Mouse (Mus musculus): ENCODE measurements at regions not wholly inside any gene's neighbourhood (a gene's known extent, or its start where the extent isn't known, plus 50 kb on each side); places are given as distances from the start of the nearest gene placed in this dataset.

DNA sequence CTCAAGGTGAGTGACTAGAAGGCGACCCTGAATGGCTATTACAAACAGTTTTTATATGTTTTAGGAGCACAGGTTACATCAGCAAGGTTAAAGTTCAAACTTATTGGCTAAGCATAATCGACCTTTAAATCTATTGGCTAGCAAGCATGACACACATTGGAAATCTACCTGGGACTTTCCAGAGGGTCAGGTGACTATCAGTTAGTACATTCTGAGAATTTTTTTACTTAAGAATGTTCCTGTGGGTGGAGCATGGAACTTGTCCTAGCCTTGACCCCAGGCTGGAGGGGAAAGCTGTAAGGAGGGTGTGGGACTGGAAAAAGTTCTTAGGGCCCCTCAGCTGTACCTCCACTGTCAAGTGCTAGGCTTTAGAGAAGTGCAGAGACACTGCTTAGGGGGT lies 297.9 kb downstream of the Fam84b start:
- Histone ChIP-seq H3K4me1 (no peaks in the 10 kb centered on the region), H3K36me3 (replicated peaks; ENCODE audit: low read length) (no peaks in the 10 kb centered on the region), H3K4me3 (replicated peaks) (no peak overlapping the region), H3K27me3 (replicated peaks) (no peaks in the 10 kb centered on the region), H3K9me3 (peaks cover 14% of the 10 kb centered on the region)
- TF ChIP-seq GATA1 (IDR thresholded peaks at IDR 0.05; ENCODE audit: borderline replicate concordance, low read length) = no peak
- no peak for TF ChIP-seq FLI1 (IDR thresholded peaks at IDR 0.05; ENCODE audit: low read length)

DNA sequence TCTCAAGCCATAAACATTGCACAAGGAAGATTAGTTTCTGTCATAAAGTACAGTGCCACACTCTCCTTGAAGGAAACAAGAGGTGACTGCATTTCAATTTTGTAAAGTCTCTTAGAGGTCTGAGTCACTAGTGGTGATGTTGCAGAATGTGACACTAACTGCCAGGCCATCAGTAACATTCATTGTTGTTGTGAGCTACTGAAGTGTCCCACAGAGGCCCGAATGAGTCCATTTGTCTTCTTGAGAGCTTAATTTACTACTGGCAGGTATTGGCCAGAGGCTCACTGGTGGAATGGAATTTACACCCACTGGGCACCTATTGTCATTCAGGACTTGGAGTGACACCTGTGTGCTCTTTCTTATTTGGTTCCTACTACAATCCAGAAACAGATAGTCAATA lies 299.0 kb downstream of the Fam84b start:
- Histone ChIP-seq H3K27me3 (replicated peaks) (no peaks in the 10 kb centered on the region), H3K4me3 (replicated peaks) (no peak overlapping the region), H3K4me1 (no peaks in the 10 kb centered on the region), H3K9me3 (peaks cover 14% of the 10 kb centered on the region), H3K36me3 (replicated peaks; ENCODE audit: low read length) (no peaks in the 10 kb centered on the region)
- TF ChIP-seq FLI1 (IDR thresholded peaks at IDR 0.05; ENCODE audit: low read length) (no peak), GATA1 (IDR thresholded peaks at IDR 0.05; ENCODE audit: borderline replicate concordance, low read length) (no peak)

DNA sequence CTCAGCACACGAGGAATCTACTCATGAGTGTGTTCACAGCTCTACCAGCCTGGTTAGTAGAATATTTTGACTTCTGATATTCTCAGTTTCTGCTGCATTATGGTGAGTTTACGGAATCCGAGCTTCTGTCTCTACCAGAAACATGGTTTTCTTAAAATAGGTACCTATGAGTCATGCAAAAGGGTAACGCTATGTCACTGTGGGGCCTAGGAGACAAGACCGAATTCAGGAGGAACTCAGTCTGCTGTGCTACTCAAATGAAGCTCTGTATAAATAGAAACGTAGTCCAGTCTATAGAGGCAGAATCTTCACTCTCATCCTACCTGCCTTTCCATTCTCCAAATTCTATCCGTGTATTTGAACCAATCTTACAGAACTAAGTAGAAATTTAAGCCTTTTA lies 305.5 kb downstream of the Fam84b start:
- Histone ChIP-seq H3K4me1 (no peaks in the 10 kb centered on the region), H3K4me3 (replicated peaks) (no peak overlapping the region), H3K36me3 (replicated peaks; ENCODE audit: low read length) (no peaks in the 10 kb centered on the region), H3K27me3 (replicated peaks) (no peaks in the 10 kb centered on the region), H3K9me3 (no peaks in the 10 kb centered on the region)
- no peak for TF ChIP-seq FLI1 (IDR thresholded peaks at IDR 0.05; ENCODE audit: low read length)

DNA sequence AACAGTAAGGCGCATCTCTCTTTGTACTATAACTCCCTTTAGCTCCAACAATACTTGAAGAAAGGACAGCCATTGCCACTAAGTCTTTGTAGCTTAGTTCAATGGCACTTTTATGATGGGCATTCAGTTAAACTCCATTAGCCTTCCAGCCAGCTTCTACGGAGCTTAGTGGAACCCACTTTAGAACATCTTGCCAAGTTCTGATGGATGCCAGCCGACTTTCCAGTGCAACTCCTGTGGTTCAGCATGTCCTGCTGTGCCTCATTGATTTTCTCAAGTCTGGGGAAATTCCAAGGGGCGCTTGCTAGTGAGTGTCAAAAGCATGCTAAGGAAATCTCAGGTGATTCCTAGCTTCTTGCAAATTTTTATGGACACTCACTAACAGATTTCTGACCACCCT lies 316.4 kb downstream of the Fam84b start:
- Histone ChIP-seq H3K4me1 (no peaks in the 10 kb centered on the region), H3K36me3 (replicated peaks; ENCODE audit: low read length) (no peaks in the 10 kb centered on the region), H3K9me3 (no peaks in the 10 kb centered on the region), H3K4me3 (replicated peaks) (no peak overlapping the region), H3K27me3 (replicated peaks) (no peaks in the 10 kb centered on the region)
- TF ChIP-seq FLI1 (IDR thresholded peaks at IDR 0.05; ENCODE audit: low read length) (no peak), GATA1 (IDR thresholded peaks at IDR 0.05; ENCODE audit: borderline replicate concordance, low read length) (no peak)

DNA sequence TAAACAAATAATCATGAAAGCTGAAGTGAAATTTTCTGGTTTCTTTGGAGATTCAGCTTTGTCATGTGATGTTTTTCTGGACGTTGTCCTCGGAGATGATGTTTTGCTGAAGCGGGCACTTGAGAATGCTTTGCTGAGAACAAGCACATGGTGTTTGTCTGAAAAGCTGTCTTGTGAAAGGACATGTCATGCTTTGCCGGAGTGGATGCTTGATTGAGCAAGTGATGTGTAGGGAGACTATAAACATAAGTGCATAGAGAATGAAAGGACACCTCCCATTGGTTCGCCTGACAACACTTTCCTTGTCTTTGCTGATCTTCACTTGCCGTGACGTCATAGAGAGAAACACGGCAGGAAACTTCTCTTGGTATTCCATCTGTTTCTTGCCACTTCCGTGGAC lies 318.9 kb downstream of the Fam84b start:
- no peaks in the 10 kb centered on the region for H3K36me3 ChIP-seq (replicated peaks; ENCODE audit: low read length)
- no peak overlapping the region for H3K4me3 ChIP-seq (replicated peaks)
- H3K27me3 ChIP-seq (replicated peaks) = no peaks in the 10 kb centered on the region
- H3K4me1 ChIP-seq = no peaks in the 10 kb centered on the region
- TF ChIP-seq FLI1 (IDR thresholded peaks at IDR 0.05; ENCODE audit: low read length) = no peak
- no peak for TF ChIP-seq GATA1 (IDR thresholded peaks at IDR 0.05; ENCODE audit: borderline replicate concordance, low read length)
- H3K9me3 ChIP-seq = no peaks in the 10 kb centered on the region

DNA sequence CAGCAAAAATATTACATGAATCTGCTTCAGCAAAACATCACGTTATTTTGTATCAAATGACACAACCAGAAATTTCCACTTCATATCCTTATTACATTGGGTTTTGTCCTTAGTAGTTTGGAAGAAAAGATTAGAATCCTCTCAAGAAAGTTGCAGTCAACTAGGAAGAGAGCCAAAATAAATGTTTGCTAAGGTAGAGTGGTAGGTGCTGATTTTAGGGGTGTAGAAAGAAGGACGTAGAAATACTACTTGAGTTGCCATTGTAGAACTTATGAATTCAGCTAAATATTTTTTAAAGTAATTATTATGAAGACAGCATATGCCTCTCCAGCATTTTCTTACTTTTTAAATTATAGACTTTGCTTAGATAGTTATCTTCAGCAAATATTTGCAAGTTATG lies 336.8 kb downstream of the Fam84b start:
- no peaks in the 10 kb centered on the region for H3K36me3 ChIP-seq (replicated peaks; ENCODE audit: low read length)
- no peak for TF ChIP-seq FLI1 (IDR thresholded peaks at IDR 0.05; ENCODE audit: low read length)
- TF ChIP-seq GATA1 (IDR thresholded peaks at IDR 0.05; ENCODE audit: borderline replicate concordance, low read length) = no peak
- H3K4me3 ChIP-seq (replicated peaks) = no peak overlapping the region
- H3K27me3 ChIP-seq (replicated peaks) = no peaks in the 10 kb centered on the region
- H3K9me3 ChIP-seq = 0 out of 2 replicates have a peak, but pooled peaks cover 3% of the 10 kb centered on the region
- no peaks in the 10 kb centered on the region for H3K4me1 ChIP-seq

DNA sequence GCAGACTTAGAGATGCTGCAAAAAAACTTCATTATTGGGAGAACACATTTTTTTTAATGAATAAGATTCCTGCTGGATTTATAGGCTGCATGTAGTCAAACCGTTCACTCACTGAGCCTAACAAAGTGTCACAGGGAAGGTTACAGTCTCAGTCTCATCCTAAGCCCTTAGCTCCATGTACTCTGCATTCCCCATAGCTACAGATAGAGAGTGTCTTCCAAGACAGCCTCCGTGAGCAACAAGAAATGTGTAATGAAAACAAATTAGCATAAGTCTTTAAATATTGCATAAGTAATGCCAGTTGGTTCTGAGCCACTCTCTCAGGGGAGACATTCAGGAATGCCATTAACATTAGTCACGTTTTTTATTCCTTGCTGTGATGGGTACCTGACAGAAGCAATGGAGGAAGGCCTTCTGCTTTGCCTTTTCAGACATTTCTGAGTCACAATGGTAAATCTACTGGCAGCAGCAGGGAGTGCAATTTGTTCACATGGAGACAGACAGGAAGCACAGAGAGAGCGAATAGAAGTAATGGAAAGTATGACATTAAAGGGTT lies 376.7 kb downstream of the Fam84b start:
- TF ChIP-seq FLI1 (IDR thresholded peaks at IDR 0.05; ENCODE audit: low read length) (no peak), GATA1 (IDR thresholded peaks at IDR 0.05; ENCODE audit: borderline replicate concordance, low read length) (no peak)
- no peak overlapping the region for H3K4me3 ChIP-seq (replicated peaks)
- H3K4me1 ChIP-seq = no peaks in the 10 kb centered on the region
- H3K9me3 ChIP-seq = peaks cover 9% of the 10 kb centered on the region
- H3K27me3 ChIP-seq (replicated peaks) = no peaks in the 10 kb centered on the region
- no peaks in the 10 kb centered on the region for H3K36me3 ChIP-seq (replicated peaks; ENCODE audit: low read length)

DNA sequence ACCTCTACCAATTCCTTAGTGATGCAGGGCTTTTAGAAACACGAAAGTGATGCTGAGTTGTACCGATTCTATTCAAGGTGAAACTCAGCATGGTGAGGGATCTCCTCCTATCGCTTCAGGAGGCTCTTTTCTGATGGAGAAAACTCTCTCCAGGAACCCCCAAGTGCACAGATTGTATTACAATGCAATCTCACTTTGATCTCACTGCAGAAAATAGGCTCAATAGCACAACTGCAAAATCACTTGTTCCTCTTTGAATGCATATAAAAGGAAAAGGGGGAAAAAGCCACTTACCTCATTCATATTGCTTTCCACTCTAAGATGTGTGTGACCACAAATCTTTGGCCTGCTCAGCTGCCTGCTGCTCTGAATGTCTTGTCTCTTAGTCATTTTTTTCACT lies 378.5 kb downstream of the Fam84b start:
- Histone ChIP-seq H3K9me3 (peaks cover 6% of the 10 kb centered on the region), H3K36me3 (replicated peaks; ENCODE audit: low read length) (no peaks in the 10 kb centered on the region), H3K4me3 (replicated peaks) (no peak overlapping the region), H3K4me1 (no peaks in the 10 kb centered on the region), H3K27me3 (replicated peaks) (no peaks in the 10 kb centered on the region)
- TF ChIP-seq FLI1 (IDR thresholded peaks at IDR 0.05; ENCODE audit: low read length) (no peak), GATA1 (IDR thresholded peaks at IDR 0.05; ENCODE audit: borderline replicate concordance, low read length) (no peak)

DNA sequence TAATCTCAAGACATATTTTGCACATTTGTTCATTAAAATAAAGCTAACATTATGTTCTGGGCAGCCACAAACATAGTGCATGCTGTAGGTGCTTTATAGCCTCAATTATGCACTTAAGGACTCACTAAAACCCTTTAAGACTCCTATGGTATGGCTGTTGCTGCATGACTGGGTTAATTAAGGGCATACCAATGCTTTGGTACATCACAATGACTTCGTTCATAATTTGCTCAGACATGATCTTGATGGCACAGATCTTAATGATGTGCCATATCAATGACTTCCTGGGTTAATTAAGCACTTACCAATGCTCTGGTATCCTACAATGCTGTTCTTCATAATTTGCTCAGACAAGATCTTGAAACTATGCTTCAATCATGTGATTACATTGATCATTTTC lies 415.5 kb upstream of the 4933412E24Rik start:
- no peak for TF ChIP-seq GATA1 (IDR thresholded peaks at IDR 0.05; ENCODE audit: borderline replicate concordance, low read length)
- no peak for TF ChIP-seq FLI1 (IDR thresholded peaks at IDR 0.05; ENCODE audit: low read length)
- H3K9me3 ChIP-seq = no peaks in the 10 kb centered on the region
- no peaks in the 10 kb centered on the region for H3K27me3 ChIP-seq (replicated peaks)
- H3K36me3 ChIP-seq (replicated peaks; ENCODE audit: low read length) = no peaks in the 10 kb centered on the region
- H3K4me1 ChIP-seq = no peaks in the 10 kb centered on the region
- no peak overlapping the region for H3K4me3 ChIP-seq (replicated peaks)

DNA sequence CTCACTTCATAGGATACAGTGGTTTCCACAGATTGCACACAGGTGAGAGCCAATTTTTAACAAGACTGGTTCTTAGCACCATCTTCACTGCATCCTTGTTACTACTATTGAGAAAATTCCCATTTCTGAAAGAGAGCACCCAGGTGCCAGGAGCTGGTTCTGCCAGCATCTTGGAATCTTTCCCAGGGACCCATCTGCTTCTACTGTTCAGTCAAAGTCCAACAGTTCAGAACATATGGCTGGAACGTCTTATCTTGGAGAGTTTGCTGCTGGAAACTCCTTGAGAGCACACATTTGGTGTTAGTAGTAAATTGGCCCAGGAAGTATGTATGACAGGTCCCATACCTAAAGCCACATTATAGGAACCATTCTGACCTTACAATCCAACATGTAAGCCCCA lies 402.7 kb upstream of the 4933412E24Rik start:
- Histone ChIP-seq H3K4me1 (no peaks in the 10 kb centered on the region), H3K4me3 (replicated peaks) (no peak overlapping the region), H3K27me3 (replicated peaks) (no peaks in the 10 kb centered on the region), H3K36me3 (replicated peaks; ENCODE audit: low read length) (no peaks in the 10 kb centered on the region), H3K9me3 (no peaks in the 10 kb centered on the region)
- TF ChIP-seq GATA1 (IDR thresholded peaks at IDR 0.05; ENCODE audit: borderline replicate concordance, low read length) (no peak), FLI1 (IDR thresholded peaks at IDR 0.05; ENCODE audit: low read length) (no peak)

DNA sequence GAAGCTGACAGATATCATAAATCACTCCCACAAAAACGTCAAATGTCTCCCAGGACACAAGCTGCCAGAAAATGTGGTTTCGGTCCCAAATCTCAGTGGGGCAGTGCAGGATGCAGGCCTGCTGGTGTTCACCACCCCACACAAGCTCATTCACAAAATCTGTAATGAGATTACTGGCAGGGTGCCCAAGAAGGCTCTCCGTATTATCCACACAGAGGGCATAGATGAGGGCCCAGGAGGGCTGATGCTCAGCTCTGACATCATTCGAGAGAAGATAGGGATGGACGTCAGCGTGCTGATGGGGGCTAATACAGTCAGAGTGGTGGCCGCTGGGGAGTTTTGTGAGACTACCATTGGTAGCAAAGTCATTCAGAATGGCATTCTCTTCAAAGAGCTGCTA lies 375.9 kb upstream of the 4933412E24Rik start:
- TF ChIP-seq FLI1 (IDR thresholded peaks at IDR 0.05; ENCODE audit: low read length) (no peak), GATA1 (IDR thresholded peaks at IDR 0.05; ENCODE audit: borderline replicate concordance, low read length) (no peak)
- Histone ChIP-seq H3K36me3 (replicated peaks; ENCODE audit: low read length) (no peaks in the 10 kb centered on the region), H3K4me3 (replicated peaks) (no peak overlapping the region), H3K4me1 (no peaks in the 10 kb centered on the region), H3K27me3 (replicated peaks) (no peaks in the 10 kb centered on the region), H3K9me3 (peaks cover 3% of the 10 kb centered on the region; the same call in 1 of the 2 replicates)

Data from megakaryocyte, embryonic 14.5 days (primary cell).